Mouse (Mus musculus) cortical plate, adult 2 months (tissue): ENCODE results near the gene Tmem44.

Experiments used
- CTCF ChIP-seq: fragments of 200-500 bp; IDR thresholded peaks from 2 replicates; pipeline ENCODE4 v1.5.1; 2011; ENCODE audit warnings: mild to moderate bottlenecking, control low read depth, low read length; ENCODE audit not compliant: insufficient read depth; ENCODE audit errors: extremely low read depth
- POLR2A ChIP-seq: fragments of 200-500 bp; IDR thresholded peaks from 2 replicates; pipeline ENCODE4 v1.6.1; 2011; ENCODE audit warnings: mild to moderate bottlenecking, low read length, control low read depth; ENCODE audit not compliant: insufficient read depth; ENCODE audit errors: extremely low read depth

DNA sequence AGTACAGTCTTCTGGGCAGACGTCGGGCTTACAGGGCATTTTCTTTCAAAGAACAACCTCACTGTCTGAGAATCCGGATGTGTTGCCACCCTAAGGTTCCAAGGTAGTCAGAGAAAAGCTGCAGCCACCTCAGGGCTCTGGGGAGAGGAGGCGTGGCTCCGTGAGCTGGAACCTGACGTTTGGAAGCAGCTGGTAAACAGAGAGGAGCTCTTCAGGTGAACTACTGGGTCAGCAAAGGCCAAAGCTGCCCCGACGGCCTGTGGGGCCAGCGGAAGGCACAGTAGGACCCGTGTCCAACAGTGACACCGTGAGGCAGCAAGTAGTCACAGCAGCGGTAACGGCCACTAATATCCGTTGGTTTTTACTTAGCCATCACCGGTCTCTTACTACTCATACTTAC, 46.7 kb downstream of the Tmem44 start:
- TF ChIP-seq CTCF (peak; percentile 82), POLR2A (no peak)
